Mouse (Mus musculus) MEL (cell line): ENCODE measurements around the gene Slc25a53. TPM values are rescaled to one million over a fixed set of nuclear protein-coding genes. Genes with fewer than 3 reads are reported as not detected.

Source experiments
- polyA plus RNA-seq, 2 experiments: library from polyadenylated mRNA; stranded (reverse) in 1 of 2; unstranded in 1 of 2; fragments of >175 nt in 1 of 2; fragments of >200 nt in 1 of 2; gene quantifications; 2 replicates each; pipeline versions ENCODE4 v1.2.1 to v1.2.4; 2012; ENCODE audit warnings: low replicate concordance in 2 of 2, low read depth in 1 of 2; ENCODE audit not compliant: insufficient read length in 2 of 2, insufficient read depth in 1 of 2, missing spikeins in 1 of 2
- total RNA-seq: library from RNA; depleted of rRNA; stranded (reverse); fragments of 300-350 nt; gene quantifications from 2 replicates; pipeline ENCODE4 v1.2.3, GENCODE M21; 2012; rRNA removed

The Slc25a53 gene
- total and polyA plus RNA-seq, 3 experiments = 5.1 to 8.6 TPM; not detected in 1

Other genes with a start within 250 kb of the Slc25a53 start
- 1.0 and 1.2 TPM in 2 replicates for gene Plp1, start 215.6 kb downstream of the Slc25a53 start, total RNA-seq
- gene Plp1, start 215.6 kb downstream of the Slc25a53 start, polyA plus RNA-seq = 10 to 100 TPM in 1 of 2 experiments, 1 to 10 TPM in 1; 2.5 to 30.8 TPM
- not detected in 2 replicates for gene Rab9b, start 169.5 kb downstream of the Slc25a53 start, total RNA-seq
- gene Rab9b, start 169.5 kb downstream of the Slc25a53 start, polyA plus RNA-seq = not detected
- gene H2bfm, start 111.0 kb downstream of the Slc25a53 start, total RNA-seq = not detected in 2 replicates
- not detected for gene H2bfm, start 111.0 kb downstream of the Slc25a53 start, polyA plus RNA-seq
- gene Tmsb15b2, start 62.8 kb downstream of the Slc25a53 start, total RNA-seq = not detected in 2 replicates
- not detected for gene Tmsb15b2, start 62.8 kb downstream of the Slc25a53 start, polyA plus RNA-seq
- not detected in 2 replicates for gene Tmsb15l, start 61.4 kb downstream of the Slc25a53 start, total RNA-seq
- not detected for gene Tmsb15l, start 61.4 kb downstream of the Slc25a53 start, polyA plus RNA-seq
- not detected in 2 replicates for gene Tmsb15b1, start 61.4 kb downstream of the Slc25a53 start, total RNA-seq
- not detected for gene Tmsb15b1, start 61.4 kb downstream of the Slc25a53 start, polyA plus RNA-seq
- 0.04 TPM in 1 of 2 replicates, not detected in the other for gene Zcchc18, start 45.1 kb downstream of the Slc25a53 start, total RNA-seq
- under 1 TPM in 1 of 2 experiments, not detected in 1; 0.61 TPM for gene Zcchc18, start 45.1 kb downstream of the Slc25a53 start, polyA plus RNA-seq
- 8.4 and 10.4 TPM in 2 replicates for gene Fam199x, start 11.3 kb upstream of the Slc25a53 start, total RNA-seq
- 1 to 10 TPM in 1 of 2 experiments, not detected in 1; 5.9 TPM for gene Fam199x, start 11.3 kb upstream of the Slc25a53 start, polyA plus RNA-seq
- gene Esx1, start 83.8 kb upstream of the Slc25a53 start, total RNA-seq = not detected in 2 replicates
- gene Esx1, start 83.8 kb upstream of the Slc25a53 start, polyA plus RNA-seq = not detected